Mouse (Mus musculus): ENCODE data around the gene Fbf1. TPM values are rescaled to one million over a fixed set of nuclear protein-coding genes. Genes with fewer than 3 reads are reported as not detected.
"Not testable (repeated sequence)": the region's sequence is repeated elsewhere in the genome, so short reads cannot be mapped to it uniquely, and the experiment has no call there.

Gene Fbf1
- total RNA-seq, 2 experiments from 2014 or later: 13.2 to 16.2 TPM

GRCm38 (mm10) chr11:116142211-116142991 lies 25.6 kb downstream of the Fbf1 start:
- intact Hi-C loops (cut with DNase I): no loop called here
- DNase-seq: no peak

GRCm38 (mm10) chr11:116138468-116139138 lies 29.4 kb downstream of the Fbf1 start, which contains the start of gene Mrpl38:
TSS of gene Mrpl38 (minus strand) at chr11:116138868.
- intact Hi-C loops (cut with DNase I): loop anchor here (1.0 to 5.0 kb wide), 2 partner anchors 81 to 154 kb away; no protein-coding TSS in a partner anchor
- peak; percentile 84 to 87 for DNase-seq

- intact Hi-C loops (cut with DNase I): loop anchor here (5.0 kb wide), 1 partner anchor 154 kb away; no protein-coding TSS in a partner anchor
- no peak for DNase-seq
Observed at GRCm38 (mm10) chr11:116138096-116138467, 29.9 kb downstream of the Fbf1 start.

GRCm38 (mm10) chr11:116134171-116134570 lies 33.8 kb downstream of the Fbf1 start:
- no peak for DNase-seq
- intact Hi-C loops (cut with DNase I): loop anchor here (5.0 kb wide), 1 partner anchor 202 kb away; the partner anchor contains the start of genes Recql5 and Sap30bp

GRCm38 (mm10) chr11:116133497-116133896 lies 34.5 kb downstream of the Fbf1 start:
- intact Hi-C loops (cut with DNase I): loop anchor here (5.0 kb wide), 1 partner anchor 201 kb away; the partner anchor contains the start of genes Recql5 and Sap30bp
- no peak for DNase-seq

- intact Hi-C loops (cut with DNase I): loop anchor here (5.0 kb wide), 1 partner anchor 200 kb away; the partner anchor contains the start of genes Recql5 and Sap30bp
- no peak for DNase-seq
Observed at GRCm38 (mm10) chr11:116132366-116133333, 35.3 kb downstream of the Fbf1 start.

- intact Hi-C loops (cut with DNase I): loop anchor here (2.0 to 5.0 kb wide), 2 partner anchors 101 to 199 kb away; partner anchors contain the start of genes Recql5, Sap30bp and Unk
Observed at GRCm38 (mm10) chr11:116131349-116132170, 36.4 kb downstream of the Fbf1 start.

GRCm38 (mm10) chr11:116130488-116131205 lies 37.3 kb downstream of the Fbf1 start, which contains the start of gene Trim65:
TSS of gene Trim65 (minus strand) at chr11:116131128.
- intact Hi-C loops (cut with DNase I): loop anchor here (1.0 to 5.0 kb wide), 3 partner anchors 42 to 198 kb away; partner anchors contain the start of genes Recql5, Sap30bp and Unk
- peak; percentile 88 to 90 for DNase-seq

More at GRCm38 (mm10) chr11:116131349-116132170, 36.4 kb downstream of the Fbf1 start:
- no peak for DNase-seq

GRCm38 (mm10) chr11:116129993-116130487 lies 37.9 kb downstream of the Fbf1 start:
- no peak for DNase-seq
- intact Hi-C loops (cut with DNase I): loop anchor here (1.0 to 5.0 kb wide), 4 partner anchors 19 to 198 kb away; partner anchors contain the start of genes Recql5, Sap30bp and Unk

GRCm38 (mm10) chr11:116129091-116129790 lies 38.7 kb downstream of the Fbf1 start:
- intact Hi-C loops (cut with DNase I): loop anchor here (2.0 kb wide), 1 partner anchor 18 kb away; no protein-coding TSS in a partner anchor
- DNase-seq: no peak

- no peak for DNase-seq
- intact Hi-C loops (cut with DNase I): loop anchor here (2.0 kb wide), 1 partner anchor 17 kb away; no protein-coding TSS in a partner anchor
Observed at GRCm38 (mm10) chr11:116127986-116128385, 40.0 kb downstream of the Fbf1 start.

- intact Hi-C loops (cut with DNase I): no loop called here
- DNase-seq: peak; percentile 69 to 76
Observed at GRCm38 (mm10) chr11:116127156-116127980, 40.6 kb downstream of the Fbf1 start, which contains the start of gene Trim47. TSS of gene Trim47 (minus strand) at chr11:116127210.

GRCm38 (mm10) chr11:116126261-116126660 lies 41.7 kb downstream of the Fbf1 start:
- no peak for DNase-seq
- intact Hi-C loops (cut with DNase I): no loop called here

GRCm38 (mm10) chr11:116121731-116122245 lies 46.2 kb downstream of the Fbf1 start:
- intact Hi-C loops (cut with DNase I): not testable (repeated sequence)

GRCm38 (mm10) chr11:116117819-116118218 lies 50.1 kb downstream of the Fbf1 start:
- intact Hi-C loops (cut with DNase I): no loop called here
- DNase-seq: no peak

More at GRCm38 (mm10) chr11:116121731-116122245, 46.2 kb downstream of the Fbf1 start:
- not testable (repeated sequence) for DNase-seq

GRCm38 (mm10) chr11:116117241-116117640 lies 50.7 kb downstream of the Fbf1 start:
- no peak for DNase-seq
- intact Hi-C loops (cut with DNase I): no loop called here

Measured in heart, postnatal 36 days (tissue).